Mouse (Mus musculus) heart, postnatal 0 days (tissue): ENCODE data around the gene Camkmt.

Source experiments
- CTCF ChIP-seq: IDR thresholded peaks from 2 replicates; pipeline ENCODE4 v1.5.1; 2016; ENCODE audit warnings: antibody characterized with exemption, control low read depth, low read depth
- EP300 ChIP-seq: IDR thresholded peaks from 2 replicates; pipeline ENCODE4 v1.6.1; 2016; ENCODE audit warnings: antibody characterized with exemption, low read depth

DNA sequence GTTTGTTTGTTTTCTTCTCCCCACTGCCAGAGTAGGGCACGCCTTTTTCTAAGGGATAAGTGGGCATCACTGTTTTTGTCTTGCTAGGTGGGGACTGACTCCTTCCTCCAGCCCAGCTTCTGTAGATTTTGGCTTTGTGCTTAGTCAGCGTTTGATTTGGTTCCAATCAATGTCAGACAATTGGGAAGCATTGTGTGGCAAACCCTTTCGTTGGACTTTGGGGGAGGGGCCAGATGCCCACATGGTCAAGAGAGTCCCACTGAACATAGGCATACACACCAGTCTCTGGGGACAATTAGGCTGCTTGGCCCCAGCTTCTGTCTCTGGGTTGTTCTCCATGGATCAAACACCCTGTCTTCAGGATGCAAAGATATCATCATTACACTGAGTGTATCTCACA lies 371.2 kb downstream of the Camkmt start:
- TF ChIP-seq EP300, result no peak
- TF ChIP-seq CTCF, result no peak
